Mouse (Mus musculus) gastrocnemius, postnatal 10 days (tissue): ENCODE results near the gene Ccne1. TPM values are rescaled to one million over a fixed set of nuclear protein-coding genes. Genes with fewer than 3 reads are reported as not detected.

Experiments used
- DNase-seq: peaks from one replicate; pipeline ENCODE4 v3.0.0; 2021; ENCODE audit warnings: mixed read lengths
- total RNA-seq, 2 experiments: library from RNA; stranded (reverse); gene quantifications; 2 replicates each; pipeline ENCODE4 v1.2.3; 2021

Ccne1 gene
- total RNA-seq, 2 experiments from 2014 or later = 3.1 to 8.2 TPM

- no peak for DNase-seq
These were observed 13.0 kb downstream of the Ccne1 start for GRCm38 (mm10) chr7:38094353-38094752.

- DNase-seq = no peak
These were observed 14.2 kb downstream of the Ccne1 start for GRCm38 (mm10) chr7:38093101-38093500.

- no peak for DNase-seq
These were observed 17.2 kb downstream of the Ccne1 start for GRCm38 (mm10) chr7:38089930-38090675.

GRCm38 (mm10) chr7:38088456-38088855, 18.9 kb downstream of the Ccne1 start:
- no peak for DNase-seq

GRCm38 (mm10) chr7:38087856-38088255, 19.5 kb downstream of the Ccne1 start:
- DNase-seq = no peak

- no peak for DNase-seq
These were observed 20.9 kb downstream of the Ccne1 start for GRCm38 (mm10) chr7:38086401-38086800.

- DNase-seq = peak; percentile 70
These were observed 21.6 kb downstream of the Ccne1 start for GRCm38 (mm10) chr7:38085573-38086211.

GRCm38 (mm10) chr7:38084778-38085572, 22.4 kb downstream of the Ccne1 start:
- DNase-seq = peak; percentile 100

- no peak for DNase-seq
These were observed 24.4 kb downstream of the Ccne1 start for GRCm38 (mm10) chr7:38082971-38083370.

GRCm38 (mm10) chr7:38077189-38077588, 30.1 kb downstream of the Ccne1 start:
- no peak for DNase-seq

- DNase-seq = no peak
These were observed 31.8 kb downstream of the Ccne1 start for GRCm38 (mm10) chr7:38075487-38075886.

GRCm38 (mm10) chr7:38074920-38075319, 32.4 kb downstream of the Ccne1 start:
- no peak for DNase-seq

- DNase-seq = no peak
These were observed 32.8 kb downstream of the Ccne1 start for GRCm38 (mm10) chr7:38074514-38074913.

- peak; percentile 49 for DNase-seq
These were observed 33.6 kb downstream of the Ccne1 start for GRCm38 (mm10) chr7:38073782-38074181.

- no peak for DNase-seq
These were observed 36.3 kb downstream of the Ccne1 start for GRCm38 (mm10) chr7:38071065-38071464.

- no peak for DNase-seq
These were observed 36.7 kb downstream of the Ccne1 start for GRCm38 (mm10) chr7:38070663-38071062.

- no peak for DNase-seq
These were observed 42.9 kb downstream of the Ccne1 start for GRCm38 (mm10) chr7:38064431-38064830.

- peak; percentile 93 for DNase-seq
These were observed 46.0 kb downstream of the Ccne1 start for GRCm38 (mm10) chr7:38061060-38061970.

- no peak for DNase-seq
These were observed 47.6 kb downstream of the Ccne1 start for GRCm38 (mm10) chr7:38059636-38060330.

GRCm38 (mm10) chr7:38059096-38059495, 48.2 kb downstream of the Ccne1 start:
- no peak for DNase-seq

GRCm38 (mm10) chr7:38055996-38056395, 51.3 kb downstream of the Ccne1 start:
- no peak for DNase-seq
